Mouse (Mus musculus) lung, embryonic 14.5 days (tissue): ENCODE measurements around the gene Trappc3. TPM values are rescaled to one million over a fixed set of nuclear protein-coding genes. Genes with fewer than 3 reads are reported as not detected.

ENCODE experiments used
- ATAC-seq: fragments of 200-750 bp; cut with Nextera tagmentation; 2 replicates; pipeline ENCODE4 v1.8.0; 2017; ENCODE audit warnings: mild to moderate bottlenecking, moderate TSS enrichment, moderate library complexity; ENCODE audit not compliant: insufficient read depth
- DNase-seq: peaks from one replicate; pipeline ENCODE4 v3.0.0-alpha.2; 2015
- H3K27ac ChIP-seq: fragments of 300-500 bp; sonication (generic); 2 replicates; pipeline ENCODE4 v1.5.1; 2014; ENCODE audit warnings: low read depth, mild to moderate bottlenecking, moderate library complexity
- H3K27me3 ChIP-seq: fragments of 300-500 bp; sonication (generic); 2 replicates; pipeline ENCODE4 v1.6.1; 2014; ENCODE audit warnings: low read length, control low read depth; ENCODE audit not compliant: insufficient read depth
- H3K36me3 ChIP-seq: fragments of 300-500 bp; sonication (generic); 2 replicates; pipeline ENCODE4 v1.6.1; 2014; ENCODE audit warnings: control low read depth; ENCODE audit not compliant: insufficient read depth
- H3K4me1 ChIP-seq: fragments of 300-500 bp; sonication (generic); 2 replicates; pipeline ENCODE4 v1.6.1; 2014; ENCODE audit warnings: antibody characterized with exemption, control low read depth; ENCODE audit not compliant: insufficient read depth
- H3K4me2 ChIP-seq: fragments of 300-500 bp; sonication (generic); 2 replicates; pipeline ENCODE4 v1.6.1; 2014; ENCODE audit warnings: mild to moderate bottlenecking
- H3K4me3 ChIP-seq: fragments of 300-500 bp; sonication (generic); 2 replicates; pipeline ENCODE4 v1.5.1; 2014; ENCODE audit warnings: low read depth, low read length
- H3K9ac ChIP-seq: fragments of 300-500 bp; sonication (generic); 2 replicates; pipeline ENCODE4 v1.6.1; 2014
- H3K9me3 ChIP-seq: fragments of 300-500 bp; sonication (generic); 2 replicates; pipeline ENCODE4 v1.6.1; 2016; ENCODE audit warnings: low read depth, low read length, control low read depth
- CTCF ChIP-seq: IDR thresholded peaks from 2 replicates; pipeline ENCODE4 v1.5.1; 2016; ENCODE audit warnings: antibody characterized with exemption, low read depth
- WGBS: fragments of 180-500 bp; shearing (Covaris S2); extraction: QIAGEN DNeasy Blood & Tissue Kit; methylation state at CpG from one replicate; pipeline ENCODE4 v1.1.7; 2014; 5-methylcytosine and 5-hydroxymethylcytosine counted together
- polyA plus RNA-seq: library from polyadenylated mRNA; unstranded; fragments of >200 nt; fragmentation: Nextera tagmentation; extraction: Ambion mirVana; gene quantifications from 2 replicates; pipeline ENCODE4 v1.2.1, GENCODE M21; 2014

Trappc3 gene
- polyA plus RNA-seq, 1 experiment from 2014 or later = 28.9 TPM

DNA sequence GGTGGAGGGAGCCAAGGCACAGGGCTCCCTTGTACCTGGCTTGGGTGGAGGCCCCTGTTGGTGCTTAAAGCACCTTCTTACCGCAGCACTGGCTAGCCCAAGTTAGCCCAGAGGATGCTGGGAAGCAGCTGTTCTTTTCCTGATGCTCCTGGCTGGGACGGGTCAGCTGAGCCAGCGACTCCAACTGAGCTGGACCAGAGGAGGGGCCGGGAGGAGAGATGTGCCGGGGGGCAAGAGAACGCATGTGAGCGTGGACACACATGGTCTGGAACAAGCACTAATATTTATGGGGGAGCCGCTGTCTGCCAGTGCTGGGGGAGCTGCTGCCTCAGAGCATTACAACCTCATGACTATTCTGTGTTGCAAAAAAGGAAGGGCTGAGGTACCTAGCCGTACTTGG lies 16.8 kb downstream of the Trappc3 start:
- no peak overlapping the region for H3K4me3 ChIP-seq
- peaks cover 13% of the 10 kb centered on the region for H3K36me3 ChIP-seq
- no peak overlapping the region for H3K4me2 ChIP-seq
- ATAC-seq (no peak), DNase-seq (no peak)
- peaks cover 3% of the 10 kb centered on the region; the same call in 1 of the 2 replicates for H3K27me3 ChIP-seq
- TF ChIP-seq CTCF = no peak
- H3K9me3 ChIP-seq = no peaks in the 10 kb centered on the region
- H3K9ac ChIP-seq = no peak overlapping the region
- WGBS = 63% methylated on average over 9 of the region's 9 CpGs
- H3K4me1 ChIP-seq = no peaks in the 10 kb centered on the region
- H3K27ac ChIP-seq = no peak overlapping the region

DNA sequence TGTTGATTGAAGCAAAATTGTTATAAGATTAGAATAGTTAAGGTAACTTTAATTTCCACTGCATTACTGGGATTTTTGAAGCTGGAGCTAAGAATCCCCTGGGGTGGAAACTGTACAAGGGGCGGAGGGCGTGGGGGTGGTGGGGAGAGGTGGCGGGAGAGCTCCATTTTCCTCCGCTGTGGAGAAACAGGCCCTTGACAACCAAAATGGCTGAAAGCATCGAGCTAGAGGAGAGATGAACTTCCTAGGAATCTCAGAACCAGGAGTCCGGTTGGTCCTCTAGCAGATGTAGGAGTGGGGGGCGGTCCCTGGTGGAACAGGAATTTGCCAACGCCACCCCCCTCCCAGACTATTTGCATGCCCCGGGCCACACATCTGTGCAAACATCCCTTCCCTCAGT lies 19.6 kb downstream of the Trappc3 start:
- ATAC-seq (no peak), DNase-seq (no peak)
- Histone ChIP-seq H3K9ac (no peak overlapping the region), H3K27ac (no peak overlapping the region), H3K36me3 (no peaks in the 10 kb centered on the region), H3K4me1 (peaks cover under 1% of the 10 kb centered on the region; the same call in 1 of the 2 replicates), H3K4me3 (no peak overlapping the region), H3K27me3 (peaks cover 20% of the 10 kb centered on the region), H3K4me2 (no peak overlapping the region), H3K9me3 (no peaks in the 10 kb centered on the region)
- no peak for TF ChIP-seq CTCF
- WGBS = 55% methylated on average over 9 of the region's 9 CpGs

DNA sequence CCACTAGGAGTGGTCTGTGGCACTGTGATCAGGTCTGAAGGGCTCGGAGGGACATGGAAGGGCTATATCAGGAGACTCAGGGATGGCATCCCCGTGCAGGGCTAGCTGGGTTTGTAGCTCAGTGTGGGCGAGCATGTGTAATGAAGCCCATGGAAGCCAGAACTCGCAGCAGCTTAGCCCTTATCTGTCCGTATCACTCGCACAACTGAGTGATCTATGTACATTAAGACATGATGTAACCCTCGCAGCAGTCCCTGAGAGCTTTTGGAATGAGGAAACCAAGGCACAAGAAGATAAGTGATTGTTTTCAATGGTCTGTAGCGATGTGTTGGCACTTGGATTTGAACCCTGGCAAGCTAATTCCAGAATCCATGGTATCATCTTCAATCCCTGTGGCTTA lies 21.5 kb downstream of the Trappc3 start:
- no peak overlapping the region for H3K9ac ChIP-seq
- no peak overlapping the region for H3K27ac ChIP-seq
- ATAC-seq (no peak), DNase-seq (no peak)
- no peaks in the 10 kb centered on the region for H3K9me3 ChIP-seq
- H3K4me1 ChIP-seq = peaks cover 4% of the 10 kb centered on the region
- H3K4me3 ChIP-seq = no peak overlapping the region
- WGBS = 79% methylated on average over 8 of the region's 8 CpGs
- H3K4me2 ChIP-seq = no peak overlapping the region
- peaks cover 38% of the 10 kb centered on the region for H3K27me3 ChIP-seq
- TF ChIP-seq CTCF = no peak
- no peaks in the 10 kb centered on the region for H3K36me3 ChIP-seq

DNA sequence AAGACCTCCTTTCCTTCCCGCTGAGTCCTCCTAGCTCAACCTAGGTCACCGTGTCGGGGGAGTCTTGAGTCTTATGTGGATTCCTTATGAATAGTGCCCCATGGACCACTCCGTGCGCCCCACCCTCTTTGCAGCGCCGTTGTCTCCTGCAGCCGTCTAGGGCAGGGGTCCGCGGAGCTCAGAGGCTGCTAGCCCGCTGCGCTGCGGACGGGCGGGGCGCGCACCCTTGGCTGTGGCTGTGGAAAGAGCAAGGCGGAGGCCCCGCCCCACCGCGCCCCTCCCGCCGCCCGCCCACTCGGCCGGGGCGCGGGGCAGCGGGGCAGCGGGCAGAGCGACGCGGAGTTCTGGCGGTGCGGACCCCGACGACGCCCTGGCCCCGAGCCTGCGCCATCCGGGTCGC lies 24.4 kb downstream of the Trappc3 start, which contains the start of gene Col8a2:
Col8a2 (plus strand) TSS at position 302 of the 400 bp plus-strand sequence.
- peak within 1 kb of the TSS; percentile 73 for H3K4me2 ChIP-seq
- no peak within 1 kb of the TSS for H3K27ac ChIP-seq
- H3K4me3 ChIP-seq = peak within 1 kb of the TSS; percentile 44
- H3K9ac ChIP-seq = peak within 1 kb of the TSS; percentile 51
- peak; percentile 59 for DNase-seq
- no peaks in the 10 kb centered on the region for H3K9me3 ChIP-seq
- TF ChIP-seq CTCF = no peak
- 2% methylated on average over 36 of the region's 42 CpGs for WGBS
- ATAC-seq = peak; percentile 62
- no peaks in the 10 kb centered on the region for H3K36me3 ChIP-seq
- H3K4me1 ChIP-seq = peaks cover 4% of the 10 kb centered on the region
- peaks cover 38% of the 10 kb centered on the region for H3K27me3 ChIP-seq

DNA sequence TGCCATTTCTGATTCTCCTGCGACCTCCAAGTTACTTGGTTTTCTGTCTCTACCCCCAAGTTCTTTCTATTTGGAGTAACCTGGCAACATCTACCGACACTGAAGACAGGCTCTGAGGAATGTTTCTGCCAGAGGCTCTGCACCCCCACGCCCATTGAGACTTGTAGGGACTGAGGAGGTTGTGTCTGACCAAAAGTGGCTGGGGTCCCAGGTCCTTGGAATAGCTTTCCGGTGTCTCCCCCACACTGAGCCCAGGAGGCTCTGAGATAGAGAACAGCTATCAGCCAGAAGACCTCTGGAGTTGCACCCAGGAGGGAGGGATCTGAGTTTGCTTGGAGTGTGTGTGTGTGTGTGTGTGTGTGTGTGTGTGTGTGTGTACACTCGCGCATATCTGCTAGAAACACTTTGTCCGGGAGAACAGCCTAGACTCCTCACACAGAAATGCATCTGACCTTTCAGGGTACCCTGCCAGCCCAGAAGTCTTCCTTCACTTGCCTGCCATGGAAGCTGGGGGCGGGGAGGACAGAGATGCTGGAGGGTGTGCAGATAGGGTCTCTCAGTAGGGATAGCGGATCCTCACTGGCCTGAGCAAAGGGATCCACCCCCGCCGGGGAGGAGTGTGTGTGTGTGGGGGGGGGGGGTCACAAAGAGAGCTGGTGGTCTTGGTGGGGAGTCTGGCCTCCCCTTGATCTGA lies 25.3 kb downstream of the Trappc3 start:
- peak overlapping the region; percentile 44 for H3K4me3 ChIP-seq
- H3K27me3 ChIP-seq = peaks cover 38% of the 10 kb centered on the region
- 24% methylated on average over 11 of the region's 11 CpGs for WGBS
- H3K4me2 ChIP-seq = peak overlapping the region; percentile 73
- H3K9ac ChIP-seq = no peak overlapping the region
- no peaks in the 10 kb centered on the region for H3K36me3 ChIP-seq
- TF ChIP-seq CTCF = no peak
- H3K9me3 ChIP-seq = no peaks in the 10 kb centered on the region
- peak; percentile 60; the same call in 1 of the 2 replicates for ATAC-seq
- peak; percentile 54 for DNase-seq
- H3K4me1 ChIP-seq = peaks cover 4% of the 10 kb centered on the region
- no peak overlapping the region for H3K27ac ChIP-seq

DNA sequence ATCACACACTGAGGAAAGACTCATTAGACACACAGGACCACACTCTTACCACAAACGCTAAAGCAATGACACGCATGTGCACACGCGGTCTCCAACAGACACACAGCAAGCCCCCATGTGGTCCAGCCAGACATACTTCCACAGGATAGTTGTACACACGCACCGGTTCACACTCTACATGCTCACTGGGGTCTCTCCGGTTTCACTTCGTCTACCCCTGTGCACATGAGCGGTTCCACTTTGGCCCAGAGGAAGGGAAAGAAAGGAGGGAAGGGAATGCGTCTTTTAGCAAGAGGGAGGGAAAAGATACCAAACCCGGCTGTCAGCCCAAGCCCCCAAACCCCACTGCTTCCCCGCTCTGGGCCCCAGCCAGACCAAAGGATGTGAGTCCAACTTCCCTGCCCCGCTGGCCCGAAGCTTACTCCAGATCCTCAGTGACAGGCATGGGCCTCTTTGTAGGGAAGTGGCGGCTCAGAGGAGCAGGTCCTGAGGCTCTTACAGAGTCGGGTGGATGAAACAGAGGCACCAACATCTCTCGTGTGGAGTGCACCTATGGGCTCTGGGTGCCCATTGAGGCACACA lies 26.1 kb downstream of the Trappc3 start:
- H3K9ac ChIP-seq = no peak overlapping the region
- 37% methylated on average over 17 of the region's 17 CpGs for WGBS
- H3K4me2 ChIP-seq = peak overlapping the region; percentile 73
- TF ChIP-seq CTCF = no peak
- no peaks in the 10 kb centered on the region for H3K9me3 ChIP-seq
- H3K27me3 ChIP-seq = peaks cover 38% of the 10 kb centered on the region
- H3K4me1 ChIP-seq = peaks cover 4% of the 10 kb centered on the region
- no peaks in the 10 kb centered on the region for H3K36me3 ChIP-seq
- no peak overlapping the region for H3K4me3 ChIP-seq
- H3K27ac ChIP-seq = no peak overlapping the region
- DNase-seq = peak; percentile 50
- peak; percentile 7; the same call in 1 of the 2 replicates for ATAC-seq

DNA sequence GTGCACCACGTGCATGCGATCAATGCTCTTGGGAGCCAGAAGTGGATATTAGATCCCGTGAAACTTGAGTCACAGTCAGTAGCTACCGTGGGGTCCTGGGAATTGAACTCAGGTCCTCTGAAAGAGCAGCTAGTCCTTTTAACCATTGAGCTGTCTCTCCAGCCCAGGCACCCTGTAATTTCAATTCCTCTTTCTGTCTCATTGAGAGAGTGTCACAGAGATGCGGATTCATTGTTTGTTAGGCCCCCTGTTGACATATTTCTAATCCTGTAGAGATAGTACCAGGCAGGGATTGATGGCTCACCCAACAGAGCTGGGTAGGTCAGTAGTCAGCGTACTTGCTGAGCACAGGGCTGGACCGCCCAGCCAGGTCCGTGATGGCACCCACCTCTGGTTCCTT lies 28.2 kb downstream of the Trappc3 start:
- no peaks in the 10 kb centered on the region for H3K36me3 ChIP-seq
- H3K4me1 ChIP-seq = peaks cover 4% of the 10 kb centered on the region
- no peak for ATAC-seq
- no peak overlapping the region for H3K27ac ChIP-seq
- no peak overlapping the region for H3K4me2 ChIP-seq
- TF ChIP-seq CTCF = no peak
- 81% methylated on average over 8 of the region's 8 CpGs for WGBS
- no peak overlapping the region for H3K4me3 ChIP-seq
- H3K27me3 ChIP-seq = peaks cover 31% of the 10 kb centered on the region
- H3K9ac ChIP-seq = no peak overlapping the region
- H3K9me3 ChIP-seq = no peaks in the 10 kb centered on the region
- no peak for DNase-seq
